Mouse (Mus musculus): Measurements from ENCODE around the gene Prpf19. TPM values are rescaled to one million over a fixed set of nuclear protein-coding genes. Genes with fewer than 3 reads are reported as not detected.

Prpf19 gene
- polyA plus RNA-seq, 1 experiment, result 175 TPM

DNA sequence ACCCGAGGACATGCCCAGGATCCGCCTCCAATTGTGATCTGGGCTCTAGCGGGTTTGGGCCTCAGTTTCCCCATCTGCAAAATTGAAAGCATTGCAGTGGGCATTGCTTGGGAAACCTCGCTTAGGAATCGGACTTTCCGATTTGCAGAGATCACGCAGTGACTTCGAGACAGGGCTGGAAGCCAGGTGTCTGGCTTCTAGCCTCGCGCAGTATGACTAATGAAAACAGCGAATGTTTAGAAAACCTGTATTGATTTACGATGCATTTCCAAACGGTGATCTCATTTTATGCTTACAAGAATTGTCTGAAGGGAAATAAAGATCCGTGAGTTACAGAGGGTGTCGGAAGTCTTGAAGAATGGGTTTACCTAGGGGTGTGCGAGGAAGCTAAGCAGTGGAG is 677 bp downstream of the Prpf19 start:
- no peaks in the 10 kb centered on the region for H3K27me3 ChIP-seq (replicated peaks; ENCODE audit: control insufficient read depth, insufficient read depth, low read length)
- no peaks in the 10 kb centered on the region for H3K36me3 ChIP-seq (ENCODE audit: control insufficient read depth, insufficient read depth, low read length)
- WGBS, result under 1% methylated on average over 16 of the region's 16 CpGs
- TF ChIP-seq CTCF (conservative IDR thresholded peaks at IDR 0.05; ENCODE audit: insufficient read depth, insufficient read length, low read depth, low read length) (no peak), POLR2A (IDR thresholded peaks at IDR 0.05; ENCODE audit: low read depth, low read length) (no peak)
- DNase-seq, result no peak
- peak overlapping the region; percentile 72 for H3K27ac ChIP-seq (ENCODE audit: insufficient read depth, low read depth, low read length)
- H3K4me1 ChIP-seq (ENCODE audit: control insufficient read depth, insufficient read depth, low read length), result peaks cover 4% of the 10 kb centered on the region; the same call in 1 of the 2 replicates
- peak overlapping the region; percentile 89 for H3K4me3 ChIP-seq (ENCODE audit: insufficient read depth, low read depth, low read length)

DNA sequence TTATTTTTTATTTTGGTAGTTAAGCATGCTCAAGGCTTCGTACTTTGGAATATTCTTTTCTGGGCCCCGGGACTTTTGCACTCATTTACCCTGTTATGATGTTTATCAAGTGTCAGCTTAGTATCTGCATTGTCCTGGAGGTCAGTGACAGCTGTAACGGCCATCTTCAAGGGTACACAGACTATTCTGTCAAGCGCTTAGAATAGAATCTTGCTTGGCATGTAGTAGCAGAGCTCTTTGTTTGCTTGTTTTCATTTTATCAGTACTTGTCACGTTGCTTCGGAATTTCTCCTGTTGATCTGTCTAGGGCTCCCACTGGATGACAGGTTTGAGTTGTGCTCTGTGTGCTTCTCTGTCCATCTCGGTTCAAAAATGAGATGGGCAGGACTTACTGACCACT is 1.8 kb downstream of the Prpf19 start:
- WGBS, result 52% methylated on average over 7 of the region's 7 CpGs
- H3K27me3 ChIP-seq (replicated peaks; ENCODE audit: control insufficient read depth, insufficient read depth, low read length), result no peaks in the 10 kb centered on the region
- TF ChIP-seq POLR2A (IDR thresholded peaks at IDR 0.05; ENCODE audit: low read depth, low read length) (no peak), CTCF (conservative IDR thresholded peaks at IDR 0.05; ENCODE audit: insufficient read depth, insufficient read length, low read depth, low read length) (no peak)
- peaks cover 4% of the 10 kb centered on the region; the same call in 1 of the 2 replicates for H3K4me1 ChIP-seq (ENCODE audit: control insufficient read depth, insufficient read depth, low read length)
- H3K27ac ChIP-seq (ENCODE audit: insufficient read depth, low read depth, low read length), result no peak overlapping the region
- no peak overlapping the region for H3K4me3 ChIP-seq (ENCODE audit: insufficient read depth, low read depth, low read length)
- H3K36me3 ChIP-seq (ENCODE audit: control insufficient read depth, insufficient read depth, low read length), result no peaks in the 10 kb centered on the region
- DNase-seq, result no peak

DNA sequence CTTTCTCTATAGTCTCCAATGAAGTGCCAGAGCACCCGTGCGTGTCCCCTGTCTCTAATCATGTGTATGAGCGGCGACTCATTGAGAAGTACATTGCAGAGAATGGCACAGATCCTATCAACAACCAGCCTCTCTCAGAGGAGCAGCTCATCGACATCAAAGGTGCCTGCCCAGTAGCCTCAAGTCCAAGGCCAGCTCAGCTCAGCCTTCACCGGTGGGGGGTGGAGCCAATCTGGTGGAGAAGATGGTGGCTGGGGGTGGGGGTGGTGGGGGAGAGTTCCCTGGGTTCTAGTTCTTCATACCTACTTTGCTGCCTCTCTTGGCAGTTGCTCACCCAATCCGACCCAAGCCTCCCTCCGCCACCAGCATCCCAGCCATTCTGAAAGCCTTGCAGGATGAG is 2.5 kb downstream of the Prpf19 start:
- DNase-seq, result no peak
- no peak for TF ChIP-seq POLR2A (IDR thresholded peaks at IDR 0.05; ENCODE audit: low read depth, low read length)
- TF ChIP-seq CTCF (conservative IDR thresholded peaks at IDR 0.05; ENCODE audit: insufficient read depth, insufficient read length, low read depth, low read length), result no peak
- peaks cover 3% of the 10 kb centered on the region; the same call in 1 of the 2 replicates for H3K36me3 ChIP-seq (ENCODE audit: control insufficient read depth, insufficient read depth, low read length)
- H3K27ac ChIP-seq (ENCODE audit: insufficient read depth, low read depth, low read length), result no peak overlapping the region
- no peaks in the 10 kb centered on the region for H3K27me3 ChIP-seq (replicated peaks; ENCODE audit: control insufficient read depth, insufficient read depth, low read length)
- 71% methylated on average over 8 of the region's 8 CpGs for WGBS
- peaks cover 4% of the 10 kb centered on the region; the same call in 1 of the 2 replicates for H3K4me1 ChIP-seq (ENCODE audit: control insufficient read depth, insufficient read depth, low read length)
- H3K4me3 ChIP-seq (ENCODE audit: insufficient read depth, low read depth, low read length), result no peak overlapping the region

DNA sequence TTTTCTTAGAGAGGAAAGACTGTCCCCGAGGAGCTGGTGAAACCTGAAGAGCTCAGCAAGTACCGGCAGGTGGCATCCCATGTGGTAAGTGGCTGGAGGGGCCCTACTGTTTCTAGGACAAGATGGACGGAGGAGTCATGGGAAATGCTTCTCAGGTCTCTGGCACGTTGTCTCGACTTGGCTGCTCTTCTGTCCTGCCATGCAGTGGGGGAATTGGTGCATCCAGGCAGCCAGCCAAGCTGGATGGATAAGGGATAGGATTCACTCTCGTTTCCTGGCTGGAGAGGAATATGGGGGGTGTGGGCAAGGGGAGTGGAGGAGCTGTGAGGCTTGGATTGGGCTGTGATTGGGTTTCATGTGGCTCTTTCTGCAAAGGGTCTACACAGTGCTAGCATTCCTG is 5.3 kb downstream of the Prpf19 start:
- Histone ChIP-seq H3K36me3 (ENCODE audit: control insufficient read depth, insufficient read depth, low read length) (peaks cover 4% of the 10 kb centered on the region; the same call in 1 of the 2 replicates), H3K4me1 (ENCODE audit: control insufficient read depth, insufficient read depth, low read length) (peaks cover 11% of the 10 kb centered on the region; the same call in 1 of the 2 replicates), H3K27ac (ENCODE audit: insufficient read depth, low read depth, low read length) (no peak overlapping the region), H3K27me3 (replicated peaks; ENCODE audit: control insufficient read depth, insufficient read depth, low read length) (no peaks in the 10 kb centered on the region), H3K4me3 (ENCODE audit: insufficient read depth, low read depth, low read length) (no peak overlapping the region)
- DNase-seq, result no peak
- TF ChIP-seq POLR2A (IDR thresholded peaks at IDR 0.05; ENCODE audit: low read depth, low read length), result no peak
- 76% methylated on average over 6 of the region's 6 CpGs for WGBS

DNA sequence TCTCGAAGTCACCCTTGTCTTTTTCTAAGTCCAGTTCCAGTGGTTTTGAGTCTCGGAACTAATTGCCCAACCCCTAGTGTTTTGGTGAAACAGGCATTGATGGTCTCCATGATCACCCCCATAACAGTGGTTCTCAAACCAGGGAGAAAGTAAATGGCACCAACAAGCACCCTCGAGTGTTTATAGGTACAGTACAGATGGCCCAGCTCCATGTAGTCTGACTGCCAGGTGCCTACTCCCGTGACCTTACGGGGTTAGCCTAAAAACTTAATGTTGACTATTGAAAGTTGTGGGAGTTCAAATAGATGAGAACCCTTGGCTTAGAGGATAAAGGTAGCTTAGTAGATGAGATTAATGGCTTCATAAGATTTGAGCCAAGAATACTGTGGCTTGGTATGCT is 6.0 kb downstream of the Prpf19 start:
- WGBS, result 94% methylated on average over 5 of the region's 5 CpGs

DNA sequence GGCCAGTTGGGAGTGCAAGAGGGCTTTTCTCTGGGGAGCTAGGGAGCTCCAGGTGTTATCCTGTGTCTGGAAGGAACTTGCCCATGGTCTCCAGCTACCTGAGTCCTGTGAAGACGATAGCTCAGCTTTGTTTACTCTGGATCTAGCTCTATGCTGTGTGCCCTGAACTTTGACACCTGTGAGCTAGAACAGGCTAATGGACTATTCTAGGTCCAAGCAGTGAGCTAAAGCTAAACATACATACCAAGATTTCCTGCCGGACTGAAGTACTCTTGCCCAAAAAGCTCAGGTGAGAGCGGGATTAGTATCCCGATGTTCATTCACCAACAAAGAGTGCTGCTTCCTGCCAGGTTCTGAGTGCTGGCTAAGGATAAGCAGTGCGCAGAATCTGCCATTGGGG is 9.5 kb downstream of the Prpf19 start:
- TF ChIP-seq POLR2A (IDR thresholded peaks at IDR 0.05; ENCODE audit: low read depth, low read length), result no peak
- no peak for TF ChIP-seq CTCF (conservative IDR thresholded peaks at IDR 0.05; ENCODE audit: insufficient read depth, insufficient read length, low read depth, low read length)
- peaks cover 4% of the 10 kb centered on the region; the same call in 1 of the 2 replicates for H3K36me3 ChIP-seq (ENCODE audit: control insufficient read depth, insufficient read depth, low read length)
- peaks cover 13% of the 10 kb centered on the region; the same call in 1 of the 2 replicates for H3K4me1 ChIP-seq (ENCODE audit: control insufficient read depth, insufficient read depth, low read length)
- peak; percentile 9 for DNase-seq
- no peak overlapping the region for H3K4me3 ChIP-seq (ENCODE audit: insufficient read depth, low read depth, low read length)
- H3K27ac ChIP-seq (ENCODE audit: insufficient read depth, low read depth, low read length), result peak overlapping the region; percentile 30; the same call in 1 of the 2 replicates
- H3K27me3 ChIP-seq (replicated peaks; ENCODE audit: control insufficient read depth, insufficient read depth, low read length), result no peaks in the 10 kb centered on the region
- WGBS, result 68% methylated on average over 5 of the region's 5 CpGs

More for the DNA sequence above, 6.0 kb downstream of the Prpf19 start:
- H3K27ac ChIP-seq (ENCODE audit: insufficient read depth, low read depth, low read length), result no peak overlapping the region
- DNase-seq, result no peak
- H3K36me3 ChIP-seq (ENCODE audit: control insufficient read depth, insufficient read depth, low read length), result peaks cover 4% of the 10 kb centered on the region; the same call in 1 of the 2 replicates
- no peaks in the 10 kb centered on the region for H3K27me3 ChIP-seq (replicated peaks; ENCODE audit: control insufficient read depth, insufficient read depth, low read length)
- H3K4me1 ChIP-seq (ENCODE audit: control insufficient read depth, insufficient read depth, low read length), result peaks cover 16% of the 10 kb centered on the region; the same call in 1 of the 2 replicates
- TF ChIP-seq POLR2A (IDR thresholded peaks at IDR 0.05; ENCODE audit: low read depth, low read length) (no peak), CTCF (conservative IDR thresholded peaks at IDR 0.05; ENCODE audit: insufficient read depth, insufficient read length, low read depth, low read length) (no peak)
- no peak overlapping the region for H3K4me3 ChIP-seq (ENCODE audit: insufficient read depth, low read depth, low read length)

DNA sequence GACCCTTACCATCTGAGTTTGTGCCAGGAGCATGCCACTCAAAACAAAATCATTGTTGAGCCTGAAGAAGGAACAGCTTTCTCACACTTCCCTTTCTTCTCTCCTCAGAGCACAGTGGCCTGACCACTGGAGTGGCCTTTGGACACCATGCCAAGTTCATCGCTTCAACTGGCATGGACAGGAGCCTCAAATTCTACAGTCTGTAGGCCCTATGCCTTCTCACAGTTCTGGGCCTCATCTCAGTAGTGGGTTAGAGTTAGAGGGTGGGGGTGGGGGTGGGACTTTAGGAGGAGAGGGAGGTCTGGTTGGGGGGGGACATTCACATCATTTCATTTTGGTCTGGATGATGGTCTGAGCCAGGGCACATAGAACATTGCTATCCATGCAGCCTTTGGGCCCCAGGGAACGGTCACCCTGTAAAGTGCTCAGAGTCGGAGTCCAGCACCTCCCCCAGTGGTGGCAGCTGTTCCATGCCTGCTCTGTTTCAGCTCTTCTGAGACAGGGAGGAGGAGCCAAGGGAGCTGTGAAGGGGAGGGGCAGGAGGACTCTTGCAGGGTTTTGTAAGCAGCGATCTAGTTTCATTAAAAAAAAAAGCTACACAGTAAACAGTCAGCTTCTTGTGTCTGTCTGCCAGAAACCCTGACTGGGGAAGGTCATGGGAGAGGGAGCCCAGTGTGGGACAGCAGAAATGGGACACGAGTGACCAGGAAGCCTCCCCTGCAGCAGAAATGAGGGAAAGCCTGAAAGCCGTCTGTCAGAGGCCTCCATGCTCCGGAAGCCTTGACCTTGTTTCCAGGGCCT is 10.1 kb downstream of the Prpf19 start:
- 27% methylated on average over 7 of the region's 7 CpGs for WGBS
- Histone ChIP-seq H3K4me1 (ENCODE audit: control insufficient read depth, insufficient read depth, low read length) (peaks cover 13% of the 10 kb centered on the region; the same call in 1 of the 2 replicates), H3K36me3 (ENCODE audit: control insufficient read depth, insufficient read depth, low read length) (peaks cover 4% of the 10 kb centered on the region; the same call in 1 of the 2 replicates), H3K27me3 (replicated peaks; ENCODE audit: control insufficient read depth, insufficient read depth, low read length) (no peaks in the 10 kb centered on the region), H3K27ac (ENCODE audit: insufficient read depth, low read depth, low read length) (peak overlapping the region; percentile 75), H3K4me3 (ENCODE audit: insufficient read depth, low read depth, low read length) (no peak overlapping the region)
- peak; percentile 85 for DNase-seq
- no peak for TF ChIP-seq POLR2A (IDR thresholded peaks at IDR 0.05; ENCODE audit: low read depth, low read length)
- no peak for TF ChIP-seq CTCF (conservative IDR thresholded peaks at IDR 0.05; ENCODE audit: insufficient read depth, insufficient read length, low read depth, low read length)
